Mouse (Mus musculus) kidney, embryonic 14.5 days (tissue): ENCODE measurements around the gene Ambp. TPM values are rescaled to one million over a fixed set of nuclear protein-coding genes. Genes with fewer than 3 reads are reported as not detected.
A peak's percentile ranks its signal among the peaks of the same experiment; 100 is the strongest.

Experiments used
- ATAC-seq: fragments of 200-750 bp; cut with Nextera tagmentation; 2 replicates; pipeline ENCODE4 v1.8.0; 2017; ENCODE audit warnings: moderate number of reproducible peaks, mild to moderate bottlenecking, moderate TSS enrichment, moderate library complexity; ENCODE audit not compliant: low FRiP score, low TSS enrichment
- H3K27ac ChIP-seq: fragments of 300-500 bp; sonication (generic); 2 replicates; pipeline ENCODE4 v1.5.1; 2014; ENCODE audit warnings: low read depth, mild to moderate bottlenecking, low read length, moderate library complexity, mixed read lengths
- H3K27me3 ChIP-seq: fragments of 300-500 bp; sonication (generic); 2 replicates; pipeline ENCODE4 v1.6.1; 2014; ENCODE audit warnings: mild to moderate bottlenecking, low read length; ENCODE audit not compliant: control insufficient read depth, insufficient read depth
- H3K36me3 ChIP-seq: fragments of 300-500 bp; sonication (generic); 2 replicates; pipeline ENCODE4 v1.6.1; 2014; ENCODE audit warnings: low read length, mixed read lengths; ENCODE audit not compliant: control insufficient read depth, insufficient read depth
- H3K4me1 ChIP-seq: fragments of 300-500 bp; sonication (generic); 2 replicates; pipeline ENCODE4 v1.6.1; 2014; ENCODE audit warnings: low read length, mixed read lengths; ENCODE audit not compliant: control insufficient read depth, insufficient read depth
- H3K4me2 ChIP-seq: fragments of 300-500 bp; sonication (generic); replicated peaks from 2 replicates; pipeline ENCODE4 v1.6.1; 2014; ENCODE audit warnings: low read depth, mild to moderate bottlenecking, low read length
- H3K4me3 ChIP-seq: fragments of 300-500 bp; sonication (generic); 2 replicates; pipeline ENCODE4 v1.5.1; 2014; ENCODE audit warnings: mild to moderate bottlenecking, low read length
- H3K9ac ChIP-seq: fragments of 300-500 bp; sonication (generic); 2 replicates; pipeline ENCODE4 v1.6.1; 2014; ENCODE audit warnings: low read depth, mild to moderate bottlenecking, low read length, moderate library complexity
- H3K9me3 ChIP-seq: fragments of 300-500 bp; sonication (generic); 2 replicates; pipeline ENCODE4 v1.6.1; 2016; ENCODE audit warnings: low read length; ENCODE audit not compliant: control insufficient read depth
- WGBS: fragments of 180-500 bp; shearing (Covaris S2); extraction: QIAGEN DNeasy Blood & Tissue Kit; methylation state at CpG from one replicate; pipeline ENCODE4 v1.1.7; 2014; 5-methylcytosine and 5-hydroxymethylcytosine counted together
- polyA plus RNA-seq: library from polyadenylated mRNA; unstranded; fragments of >200 nt; fragmentation: Nextera tagmentation; extraction: Ambion mirVana; gene quantifications from 2 replicates; pipeline ENCODE4 v1.2.1, GENCODE M21; 2014

Ambp gene
- polyA plus RNA-seq, 1 experiment from 2014 or later: 1.6 TPM

GRCm38 (mm10) chr4:63147268-63147667 lies 7.3 kb downstream of the Ambp start:
- H3K4me3 ChIP-seq: no peak overlapping the region
- H3K27me3 ChIP-seq: no peaks in the 10 kb centered on the region
- H3K4me2 ChIP-seq: no peak overlapping the region
- no peaks in the 10 kb centered on the region for H3K36me3 ChIP-seq
- ATAC-seq: no peak
- no peaks in the 10 kb centered on the region for H3K4me1 ChIP-seq
- H3K27ac ChIP-seq: no peak overlapping the region
- 94% methylated on average over 6 of the region's 6 CpGs for WGBS
- H3K9me3 ChIP-seq: peaks cover 3% of the 10 kb centered on the region; the same call in 1 of the 2 replicates
- H3K9ac ChIP-seq: no peak overlapping the region

- no peak overlapping the region for H3K9ac ChIP-seq
- no peaks in the 10 kb centered on the region for H3K4me1 ChIP-seq
- 93% methylated on average over 5 of the region's 5 CpGs for WGBS
- no peak overlapping the region for H3K27ac ChIP-seq
- H3K4me2 ChIP-seq: no peak overlapping the region
- no peaks in the 10 kb centered on the region for H3K9me3 ChIP-seq
- H3K4me3 ChIP-seq: no peak overlapping the region
- peaks cover 38% of the 10 kb centered on the region for H3K36me3 ChIP-seq
- ATAC-seq: peak; percentile 39; the same call in 1 of the 2 replicates
- H3K27me3 ChIP-seq: no peaks in the 10 kb centered on the region
Observed at GRCm38 (mm10) chr4:63129891-63130624, 24.5 kb downstream of the Ambp start.

- Histone ChIP-seq H3K4me3 (no peak overlapping the region), H3K9me3 (no peaks in the 10 kb centered on the region; the same call in 1 of the 2 replicates), H3K27me3 (no peaks in the 10 kb centered on the region), H3K36me3 (peaks cover 29% of the 10 kb centered on the region), H3K27ac (no peak overlapping the region), H3K9ac (no peak overlapping the region), H3K4me2 (no peak overlapping the region), H3K4me1 (no peaks in the 10 kb centered on the region)
- ATAC-seq: no peak
- 86% methylated on average over 8 of the region's 8 CpGs for WGBS
Observed at GRCm38 (mm10) chr4:63124861-63125466, 29.6 kb downstream of the Ambp start.

- WGBS: 81% methylated on average over 5 of the region's 5 CpGs
- Histone ChIP-seq H3K36me3 (peaks cover 54% of the 10 kb centered on the region), H3K4me1 (no peaks in the 10 kb centered on the region), H3K27me3 (no peaks in the 10 kb centered on the region), H3K9ac (no peak overlapping the region), H3K4me2 (no peak overlapping the region), H3K27ac (no peak overlapping the region), H3K4me3 (no peak overlapping the region), H3K9me3 (no peaks in the 10 kb centered on the region; the same call in 1 of the 2 replicates)
- peak; percentile 85 for ATAC-seq
Observed at GRCm38 (mm10) chr4:63118639-63119437, 35.8 kb downstream of the Ambp start.

GRCm38 (mm10) chr4:63105651-63106050 lies 48.9 kb downstream of the Ambp start:
- Histone ChIP-seq H3K27me3 (no peaks in the 10 kb centered on the region), H3K4me2 (no peak overlapping the region), H3K36me3 (peaks cover 21% of the 10 kb centered on the region), H3K9ac (no peak overlapping the region), H3K27ac (no peak overlapping the region), H3K9me3 (no peaks in the 10 kb centered on the region), H3K4me3 (no peak overlapping the region), H3K4me1 (no peaks in the 10 kb centered on the region)
- 98% methylated on average over 8 of the region's 8 CpGs for WGBS
- no peak for ATAC-seq

GRCm38 (mm10) chr4:63102025-63102424 lies 52.6 kb downstream of the Ambp start:
- Histone ChIP-seq H3K27ac (no peak overlapping the region), H3K36me3 (peaks cover 44% of the 10 kb centered on the region), H3K4me1 (no peaks in the 10 kb centered on the region), H3K4me3 (no peak overlapping the region), H3K27me3 (no peaks in the 10 kb centered on the region), H3K9me3 (peaks cover 3% of the 10 kb centered on the region; the same call in 1 of the 2 replicates), H3K4me2 (no peak overlapping the region), H3K9ac (no peak overlapping the region)
- 90% methylated on average over 4 of the region's 4 CpGs for WGBS
- no peak for ATAC-seq

GRCm38 (mm10) chr4:63100478-63100877 lies 54.1 kb downstream of the Ambp start:
- no peak for ATAC-seq
- no peaks in the 10 kb centered on the region for H3K27me3 ChIP-seq
- H3K9ac ChIP-seq: no peak overlapping the region
- peaks cover 55% of the 10 kb centered on the region for H3K36me3 ChIP-seq
- H3K4me3 ChIP-seq: no peak overlapping the region
- no peaks in the 10 kb centered on the region for H3K4me1 ChIP-seq
- WGBS: 97% methylated on average over 11 of the region's 11 CpGs
- no peak overlapping the region for H3K27ac ChIP-seq
- no peak overlapping the region for H3K4me2 ChIP-seq
- H3K9me3 ChIP-seq: peaks cover 3% of the 10 kb centered on the region; the same call in 1 of the 2 replicates

GRCm38 (mm10) chr4:63097603-63098002 lies 57.0 kb downstream of the Ambp start:
- 0 out of 2 replicates have a peak, but pooled peaks cover under 1% of the 10 kb centered on the region for H3K4me1 ChIP-seq
- no peak for ATAC-seq
- H3K27ac ChIP-seq: no peak overlapping the region
- peaks cover 3% of the 10 kb centered on the region; the same call in 1 of the 2 replicates for H3K9me3 ChIP-seq
- H3K9ac ChIP-seq: no peak overlapping the region
- no peaks in the 10 kb centered on the region for H3K27me3 ChIP-seq
- WGBS: 88% methylated on average over 1 of the region's 1 CpGs
- no peak overlapping the region for H3K4me3 ChIP-seq
- no peak overlapping the region for H3K4me2 ChIP-seq
- peaks cover 51% of the 10 kb centered on the region for H3K36me3 ChIP-seq
